Mouse (Mus musculus): ENCODE measurements around the gene Cdh23.

Cdh23 gene

GRCm38 (mm10) chr10:60577920-60578737 is 118.2 kb downstream of the Cdh23 start:
- DNase-seq (ENCODE audit: low spot score), result no peak

- no peak for DNase-seq (ENCODE audit: low spot score)
These were observed 119.0 kb downstream of the Cdh23 start for GRCm38 (mm10) chr10:60577125-60577919.

GRCm38 (mm10) chr10:60574851-60575250 is 121.4 kb downstream of the Cdh23 start:
- DNase-seq (ENCODE audit: low spot score), result no peak

GRCm38 (mm10) chr10:60571491-60571890 is 124.8 kb downstream of the Cdh23 start:
- DNase-seq (ENCODE audit: low spot score), result no peak

GRCm38 (mm10) chr10:60566369-60567037 is 129.8 kb downstream of the Cdh23 start:
- DNase-seq (ENCODE audit: low spot score), result no peak

GRCm38 (mm10) chr10:60564136-60564535 is 132.2 kb downstream of the Cdh23 start:
- DNase-seq (ENCODE audit: low spot score), result no peak

GRCm38 (mm10) chr10:60562946-60563345 is 133.3 kb downstream of the Cdh23 start:
- no peak for DNase-seq (ENCODE audit: low spot score)

GRCm38 (mm10) chr10:60558491-60558927 is 137.8 kb downstream of the Cdh23 start:
- no peak for DNase-seq (ENCODE audit: low spot score)

GRCm38 (mm10) chr10:60552951-60553635 is 143.2 kb downstream of the Cdh23 start:
- DNase-seq (ENCODE audit: low spot score), result no peak

- DNase-seq (ENCODE audit: low spot score), result no peak
These were observed 157.0 kb downstream of the Cdh23 start for GRCm38 (mm10) chr10:60539164-60539914.

- DNase-seq (ENCODE audit: low spot score), result peak; percentile 13
These were observed 160.0 kb downstream of the Cdh23 start for GRCm38 (mm10) chr10:60536098-60536811.

- DNase-seq (ENCODE audit: low spot score), result no peak
These were observed 163.8 kb downstream of the Cdh23 start for GRCm38 (mm10) chr10:60532502-60532901.

GRCm38 (mm10) chr10:60531349-60531748 is 164.9 kb downstream of the Cdh23 start:
- peak; percentile 35 for DNase-seq (ENCODE audit: low spot score)

- DNase-seq (ENCODE audit: low spot score), result no peak
These were observed 165.7 kb downstream of the Cdh23 start for GRCm38 (mm10) chr10:60530633-60531032.

GRCm38 (mm10) chr10:60527949-60528348 is 168.3 kb downstream of the Cdh23 start:
- DNase-seq (ENCODE audit: low spot score), result no peak

- no peak for DNase-seq (ENCODE audit: low spot score)
These were observed 171.2 kb downstream of the Cdh23 start for GRCm38 (mm10) chr10:60525081-60525480.

- no peak for DNase-seq (ENCODE audit: low spot score)
These were observed 180.0 kb downstream of the Cdh23 start for GRCm38 (mm10) chr10:60516286-60516685.

GRCm38 (mm10) chr10:60498538-60498937 is 197.8 kb downstream of the Cdh23 start:
- peak; percentile 3 for DNase-seq (ENCODE audit: low spot score)

GRCm38 (mm10) chr10:60495070-60495469 is 201.2 kb downstream of the Cdh23 start:
- DNase-seq (ENCODE audit: low spot score), result no peak

- DNase-seq (ENCODE audit: low spot score), result no peak
These were observed 204.8 kb downstream of the Cdh23 start for GRCm38 (mm10) chr10:60491538-60491937.

All from yolk sac, embryonic 10.5 days (tissue).